ENCODE assay signal across 8 mouse cellular contexts in genomic region chr13:107072345-107073038, GRCm38 (mm10). TPM values are rescaled to one million over a fixed set of nuclear protein-coding genes. Genes with fewer than 3 reads are reported as not detected.
A peak's percentile ranks its signal among the peaks of the same experiment; 100 is the strongest.
DNase-seq lines count a peak whose midpoint lies in the region; ATAC-seq lines count a peak whose summit lies in the region.

No protein-coding gene starts in this region.

- WGBS in kidney, embryonic 15.5 days, result 26% methylated on average over 11 of the region's 11 CpGs
- WGBS in embryonic facial prominence, embryonic 12.5 days, result 24% methylated on average over 11 of the region's 11 CpGs
- 16% methylated on average over 11 of the region's 11 CpGs for WGBS in hindbrain, embryonic 15.5 days
- 8% methylated on average over 11 of the region's 11 CpGs for WGBS in midbrain, embryonic 15.5 days

- no peak overlapping the region for H3K27ac ChIP-seq in kidney, embryonic 15.5 days
- H3K27ac ChIP-seq in embryonic facial prominence, embryonic 12.5 days, result no peak overlapping the region
- H3K27ac ChIP-seq in hindbrain, embryonic 15.5 days (replicated peaks), result peak overlapping the region; percentile 64
- H3K27ac ChIP-seq in midbrain, embryonic 15.5 days, result peak overlapping the region; percentile 74

- H3K9ac ChIP-seq in kidney, embryonic 15.5 days, result no peak overlapping the region
- H3K9ac ChIP-seq in embryonic facial prominence, embryonic 12.5 days, result peak overlapping the region; percentile 33; the same call in 1 of the 2 replicates
- H3K9ac ChIP-seq in hindbrain, embryonic 15.5 days, result peak overlapping the region; percentile 26; the same call in 1 of the 2 replicates
- H3K9ac ChIP-seq in midbrain, embryonic 15.5 days, result peak overlapping the region; percentile 18

- peak overlapping the region; percentile 59 for H3K4me2 ChIP-seq in kidney, embryonic 15.5 days
- H3K4me2 ChIP-seq in embryonic facial prominence, embryonic 12.5 days (replicated peaks), result peak overlapping the region; percentile 58
- peak overlapping the region; percentile 57 for H3K4me2 ChIP-seq in hindbrain, embryonic 15.5 days
- peak overlapping the region; percentile 62 for H3K4me2 ChIP-seq in midbrain, embryonic 15.5 days

- H3K4me1 ChIP-seq in kidney, embryonic 15.5 days, result peaks cover 13% of the 10 kb centered on the region; the same call in 1 of the 2 replicates
- peaks cover 6% of the 10 kb centered on the region; the same call in 1 of the 2 replicates for H3K4me1 ChIP-seq in embryonic facial prominence, embryonic 12.5 days
- H3K4me1 ChIP-seq in hindbrain, embryonic 15.5 days (replicated peaks), result peaks cover 15% of the 10 kb centered on the region
- peaks cover 17% of the 10 kb centered on the region for H3K4me1 ChIP-seq in midbrain, embryonic 15.5 days

- H3K9me3 ChIP-seq in kidney, embryonic 15.5 days (replicated peaks), result no peaks in the 10 kb centered on the region
- no peaks in the 10 kb centered on the region for H3K9me3 ChIP-seq in embryonic facial prominence, embryonic 12.5 days
- H3K9me3 ChIP-seq in hindbrain, embryonic 15.5 days, result no peaks in the 10 kb centered on the region
- H3K9me3 ChIP-seq in midbrain, embryonic 15.5 days, result no peaks in the 10 kb centered on the region

- no peak for DNase-seq in kidney, postnatal 14 days
- no peak for DNase-seq in ovary, postnatal 14 days (ENCODE audit: low spot score)
- DNase-seq in kidney, postnatal 10 days, result no peak
- DNase-seq in left cerebral cortex, postnatal 10 days (ENCODE audit: extremely low spot score in 1 of 2, low spot score in 2 of 2), result no peak

- intact Hi-C loops in left cerebral cortex, postnatal 10 days (cut with DNase I), result no loop called here

- H3K4me3 ChIP-seq in kidney, embryonic 15.5 days (replicated peaks), result peak overlapping the region; percentile 31
- H3K4me3 ChIP-seq in embryonic facial prominence, embryonic 12.5 days, result peak overlapping the region; percentile 35
- H3K4me3 ChIP-seq in hindbrain, embryonic 15.5 days, result peak overlapping the region; percentile 33
- peak overlapping the region; percentile 37 for H3K4me3 ChIP-seq in midbrain, embryonic 15.5 days

- no peaks in the 10 kb centered on the region for H3K36me3 ChIP-seq in kidney, embryonic 15.5 days
- H3K36me3 ChIP-seq in embryonic facial prominence, embryonic 12.5 days, result no peaks in the 10 kb centered on the region
- no peaks in the 10 kb centered on the region for H3K36me3 ChIP-seq in hindbrain, embryonic 15.5 days
- no peaks in the 10 kb centered on the region for H3K36me3 ChIP-seq in midbrain, embryonic 15.5 days (replicated peaks)

- H3K27me3 ChIP-seq in kidney, embryonic 15.5 days, result no peaks in the 10 kb centered on the region
- H3K27me3 ChIP-seq in embryonic facial prominence, embryonic 12.5 days, result no peaks in the 10 kb centered on the region
- no peaks in the 10 kb centered on the region for H3K27me3 ChIP-seq in hindbrain, embryonic 15.5 days
- H3K27me3 ChIP-seq in midbrain, embryonic 15.5 days (replicated peaks), result no peaks in the 10 kb centered on the region

- peak; percentile 62 for ATAC-seq in kidney, embryonic 15.5 days (replicated peaks; ENCODE audit: low FRiP score)
- ATAC-seq in embryonic facial prominence, embryonic 12.5 days (ENCODE audit: insufficient number of reproducible peaks, insufficient read depth, low FRiP score, low TSS enrichment), result no peak
- ATAC-seq in hindbrain, embryonic 15.5 days (ENCODE audit: low FRiP score, low read depth), result peak; percentile 75
- peak; percentile 85 for ATAC-seq in midbrain, embryonic 15.5 days (replicated peaks)

RNA-seq across cellular contexts. Expression of gene Kif2a, which starts 50.6 kb away (rescaled TPM):
- polyA plus RNA-seq in kidney, embryonic 15.5 days (2015; fragmentation: Nextera tagmentation; extraction: Ambion mirVana), result 15.5 TPM in 2 replicates
- 27.0 and 33.6 TPM in 2 replicates for polyA plus RNA-seq in embryonic facial prominence, embryonic 12.5 days (2016; fragmentation: Nextera tagmentation; extraction: Ambion mirVana)
- 70.8 and 78.8 TPM in 2 replicates for polyA plus RNA-seq in hindbrain, embryonic 15.5 days (2015; fragmentation: Nextera tagmentation; extraction: Ambion mirVana)
- 67.5 and 68.4 TPM in 2 replicates for polyA plus RNA-seq in midbrain, embryonic 15.5 days (2015; fragmentation: Nextera tagmentation; extraction: Ambion mirVana)
- total RNA-seq in left cerebral cortex, postnatal 10 days (2021), result 100 to 1,000 TPM; 152 to 166 TPM

Comparison
In these comparisons a context has a peak if more than half of its experiments do, and no peak if none do; other contexts are left out.
1. H3K27ac ChIP-seq: peak in hindbrain, embryonic 15.5 days (single experiment) and midbrain, embryonic 15.5 days (single experiment); none in kidney, embryonic 15.5 days (single experiment) and embryonic facial prominence, embryonic 12.5 days (single experiment).
2. Peak in every context shown above with its lines, with median percentiles within 50 percentile points of each other: H3K4me2 ChIP-seq and H3K4me3 ChIP-seq.